Mouse (Mus musculus): ENCODE measurements at regions not wholly inside any gene's neighbourhood (a gene's known extent, or its start where the extent isn't known, plus 50 kb on each side); places are given as distances from the start of the nearest gene placed in this dataset.
A peak's percentile ranks its signal among the peaks of the same experiment; 100 is the strongest.

DNA sequence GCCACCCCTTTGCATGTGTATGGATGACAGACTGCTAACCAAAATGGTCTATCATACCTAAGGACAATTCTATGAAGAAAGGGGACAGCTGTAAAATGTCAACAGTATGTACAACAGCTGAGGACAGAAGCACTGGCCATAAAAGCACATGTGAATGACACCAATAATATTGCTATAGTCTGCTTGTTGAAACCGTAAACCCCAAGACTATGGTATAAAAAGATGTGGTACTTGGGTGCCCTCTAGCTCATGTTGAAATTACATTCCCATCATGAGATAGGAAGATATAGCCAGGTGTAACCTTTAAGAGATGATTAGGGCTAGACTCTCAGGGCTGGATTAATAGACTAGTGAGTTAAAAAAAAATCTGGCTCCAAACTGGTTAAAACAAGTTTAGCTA lies 361.6 kb upstream of the Sptlc3 start:
- DNase-seq (ENCODE audit: low read depth, low spot score), result no peak

DNA sequence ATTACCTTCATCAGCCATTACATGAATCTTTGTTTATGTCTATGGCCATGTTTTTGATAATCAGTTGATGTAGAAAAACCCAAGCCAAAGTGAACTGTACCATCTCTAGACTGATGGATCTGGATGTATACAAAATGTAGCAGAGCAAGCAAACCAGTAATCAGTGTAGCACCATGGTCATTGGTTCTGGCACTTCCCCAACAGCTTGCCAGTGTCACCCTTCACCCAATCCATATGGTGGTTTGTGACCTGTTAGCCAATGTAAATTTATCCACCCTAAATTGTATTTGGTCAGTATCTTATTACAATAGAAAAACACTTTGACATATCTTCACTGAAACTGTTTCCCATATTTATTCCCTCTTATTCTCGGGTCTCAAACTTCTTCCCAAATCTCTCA lies 346.7 kb upstream of the Sptlc3 start:
- no peak for DNase-seq (ENCODE audit: low read depth, low spot score)

DNA sequence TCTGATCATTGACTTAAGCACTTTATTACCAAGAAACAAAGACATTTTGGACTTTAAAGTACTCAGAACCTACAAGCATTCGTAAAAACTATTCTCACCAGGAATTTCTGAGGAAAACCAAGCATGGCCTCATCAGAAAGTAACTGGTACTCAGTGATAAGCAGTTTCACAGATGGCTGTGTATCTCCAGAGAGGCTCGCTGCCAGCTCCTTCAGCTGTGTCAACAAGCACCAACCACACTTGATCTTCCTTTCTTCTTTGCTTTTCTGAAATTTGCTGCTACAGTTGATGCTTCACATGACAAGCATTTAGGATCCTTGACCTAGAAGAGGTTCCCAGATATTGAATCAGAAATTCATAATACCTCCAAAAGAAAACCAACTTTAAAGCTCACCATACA lies 314.1 kb upstream of the Sptlc3 start:
- DNase-seq (ENCODE audit: low read depth, low spot score), result no peak

DNA sequence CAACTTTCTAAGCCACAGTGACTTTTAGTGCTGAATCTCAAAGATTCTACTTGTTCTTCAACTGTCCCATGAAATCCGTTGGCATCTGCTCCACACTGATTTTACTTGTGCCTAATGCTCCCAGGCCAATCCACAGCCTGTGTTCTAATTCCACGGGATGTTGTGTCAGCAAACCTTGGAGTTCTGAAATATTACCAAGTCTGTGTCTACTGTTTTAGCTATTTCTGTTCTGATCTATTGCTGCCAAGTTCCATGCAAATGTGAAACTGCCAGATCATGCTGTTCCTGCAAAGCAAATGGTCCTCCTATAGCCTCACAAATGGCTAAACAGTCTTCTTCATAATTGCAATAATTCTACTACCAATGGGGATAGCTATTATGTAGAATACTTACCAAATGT lies 295.4 kb upstream of the Sptlc3 start:
- DNase-seq (ENCODE audit: low read depth, low spot score), result no peak

DNA sequence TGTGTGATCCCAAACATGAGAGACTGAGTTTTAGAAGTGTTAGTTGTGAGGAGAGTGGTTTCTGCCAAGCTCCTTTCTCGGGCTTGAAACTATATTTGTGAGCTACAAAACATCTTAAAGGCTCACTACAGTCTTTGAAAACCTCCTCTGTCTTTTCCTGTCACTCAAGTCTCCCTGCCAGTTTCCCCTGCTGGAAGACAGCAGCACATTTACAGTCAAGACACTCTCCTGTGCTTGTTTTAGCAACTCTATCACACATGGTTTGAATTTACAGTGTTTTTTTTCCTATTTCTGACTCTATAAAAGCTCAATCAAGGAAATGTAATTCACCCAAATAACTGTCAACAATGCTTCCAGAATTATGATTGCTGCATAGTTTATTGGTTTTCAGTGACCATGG lies 286.1 kb upstream of the Sptlc3 start:
- no peak for DNase-seq (ENCODE audit: low read depth, low spot score)

DNA sequence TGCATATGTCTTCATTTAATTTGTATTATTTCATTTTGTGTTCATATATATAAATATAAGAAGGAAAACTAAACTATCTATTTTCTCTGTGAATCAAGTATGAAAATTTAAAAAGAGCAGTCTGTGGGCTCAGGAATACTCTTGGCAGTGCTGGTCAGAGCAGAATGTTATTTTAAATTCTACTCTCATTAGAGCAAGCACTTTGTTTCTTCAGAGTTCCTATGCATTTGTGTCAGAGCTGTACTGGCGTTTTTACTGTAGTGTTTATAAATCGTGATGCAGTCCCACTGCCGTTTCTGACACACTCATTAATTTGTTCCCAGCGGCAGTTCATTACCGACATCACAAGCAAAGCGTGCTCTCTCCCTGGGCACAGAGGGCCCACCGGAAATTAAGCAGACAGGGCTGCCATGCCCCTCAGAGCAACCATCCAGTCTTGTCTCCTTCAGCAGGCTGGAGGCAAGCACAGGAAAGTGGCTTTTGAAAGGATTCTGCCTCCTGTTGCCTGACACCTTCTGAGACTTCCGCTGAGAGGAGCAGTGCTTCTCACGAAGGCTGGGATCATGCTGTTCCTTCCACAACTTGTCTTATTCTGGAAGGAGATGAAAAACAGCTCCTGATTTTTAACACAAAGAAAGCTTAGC lies 272.8 kb upstream of the Sptlc3 start:
- peak; percentile 2 for DNase-seq (ENCODE audit: low read depth, low spot score)

DNA sequence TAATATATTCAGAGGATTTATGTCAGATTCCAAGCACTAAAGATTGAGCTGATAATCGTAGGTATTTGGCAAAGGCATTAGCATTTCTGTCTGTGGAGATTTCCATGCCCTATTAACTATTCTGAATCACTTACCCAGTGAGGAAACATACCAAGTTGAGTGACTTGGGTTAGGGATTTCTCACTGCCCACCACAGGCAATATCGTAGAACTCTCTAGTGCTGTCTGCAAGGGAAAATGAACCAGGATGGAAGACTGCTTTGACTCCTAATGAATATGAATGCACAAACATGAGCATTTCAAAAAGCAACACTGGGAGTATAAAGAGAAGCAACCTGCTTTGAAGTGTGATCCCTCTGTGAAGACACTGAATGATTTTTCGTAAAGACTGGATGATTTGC lies 263.3 kb upstream of the Sptlc3 start:
- no peak for DNase-seq (ENCODE audit: low read depth, low spot score)

DNA sequence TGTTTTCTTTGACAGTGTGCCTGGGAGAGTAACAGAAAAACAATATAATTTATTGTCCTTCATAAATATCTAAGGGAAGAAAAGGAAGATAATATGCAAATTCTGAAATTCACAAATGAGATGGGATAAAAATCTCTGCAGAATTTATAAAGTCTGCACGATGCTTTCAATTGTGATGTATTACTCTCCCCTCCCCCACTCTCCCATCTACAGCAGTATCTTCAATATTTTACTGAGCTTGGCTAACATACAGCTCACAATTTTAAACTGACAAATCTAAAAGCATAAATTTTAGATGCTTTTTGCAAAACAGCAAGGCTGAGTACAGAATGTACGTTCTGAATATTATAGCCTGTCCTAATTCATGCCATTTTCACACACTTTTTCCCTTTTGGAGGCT lies 243.6 kb upstream of the Sptlc3 start:
- DNase-seq (ENCODE audit: low read depth, low spot score), result no peak

DNA sequence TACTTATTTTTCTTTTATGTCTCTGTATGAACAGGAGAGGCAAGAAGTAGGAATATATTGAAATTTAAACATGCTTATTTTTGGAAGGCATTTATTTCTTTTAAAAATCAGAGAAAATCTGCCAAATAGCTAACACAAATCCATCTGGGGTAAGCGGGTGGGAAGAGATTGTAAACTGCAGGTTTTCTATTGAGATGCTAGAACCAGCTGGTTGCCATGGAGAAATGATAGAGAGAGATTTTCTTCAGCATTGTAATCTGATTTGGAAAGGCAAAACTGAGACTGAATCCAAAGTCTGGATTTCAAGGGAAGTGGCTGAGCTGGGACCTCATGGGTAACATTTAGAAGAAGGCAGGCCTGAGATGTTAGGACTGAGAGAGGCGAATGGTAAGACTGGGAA lies 226.6 kb upstream of the Sptlc3 start:
- no peak for DNase-seq (ENCODE audit: low read depth, low spot score)

DNA sequence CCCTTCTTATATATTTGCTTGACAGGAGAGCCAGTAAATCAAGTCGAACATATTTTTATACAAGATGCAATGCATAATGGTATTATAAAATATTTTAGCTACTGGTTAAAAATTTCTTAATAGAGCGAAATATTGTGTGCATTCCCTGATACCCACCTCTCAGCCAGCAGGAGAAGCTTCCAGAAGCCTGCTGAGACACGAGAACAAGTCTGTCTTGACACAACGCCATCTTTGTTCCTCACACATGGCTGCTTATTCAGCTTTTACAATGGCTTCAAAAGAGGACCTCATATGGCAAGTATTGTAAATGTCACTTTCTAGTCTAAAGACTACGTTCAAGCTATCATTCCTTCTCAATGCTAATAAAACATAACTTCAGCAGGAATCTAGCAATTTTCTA lies 217.1 kb upstream of the Sptlc3 start:
- DNase-seq (ENCODE audit: low read depth, low spot score), result no peak

DNA sequence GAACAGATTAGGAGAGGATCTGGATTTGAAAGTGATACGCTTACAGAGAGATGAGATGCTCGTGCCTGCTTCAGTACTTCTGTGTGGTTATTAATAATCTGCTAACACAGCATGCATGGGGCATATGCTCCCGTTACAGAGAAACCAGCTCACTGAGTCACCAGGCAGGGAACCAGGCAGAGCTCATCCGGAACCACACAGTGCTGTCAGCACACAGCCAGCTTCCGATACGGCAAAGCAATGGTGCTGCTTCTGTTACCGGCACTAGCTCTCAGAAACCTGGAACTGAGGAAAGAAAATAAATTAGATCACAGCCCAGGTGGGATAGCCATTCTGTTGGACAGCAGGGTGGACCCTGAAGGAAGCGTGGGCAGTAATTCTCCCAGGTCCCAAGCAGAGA lies 216.1 kb upstream of the Sptlc3 start:
- no peak for DNase-seq (ENCODE audit: low read depth, low spot score)

DNA sequence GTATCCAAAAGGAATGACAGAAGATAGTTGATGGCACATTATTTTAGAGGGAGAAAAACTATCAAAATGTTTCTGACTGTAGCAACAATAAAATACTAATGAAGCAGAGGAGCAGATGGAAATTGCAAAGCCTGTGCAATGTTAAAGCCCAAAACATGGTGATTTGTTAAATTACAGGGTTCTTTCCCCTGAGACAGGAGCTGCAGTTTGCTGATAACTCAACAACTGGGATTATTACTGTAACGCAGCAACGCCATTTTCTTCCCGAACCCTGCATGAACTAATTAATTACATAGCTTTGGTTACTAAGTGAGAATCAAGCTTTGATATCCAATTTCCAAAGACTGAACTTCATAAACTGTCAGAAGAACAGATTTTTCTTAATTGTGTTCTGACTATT lies 212.7 kb upstream of the Sptlc3 start:
- no peak for DNase-seq (ENCODE audit: low read depth, low spot score)

DNA sequence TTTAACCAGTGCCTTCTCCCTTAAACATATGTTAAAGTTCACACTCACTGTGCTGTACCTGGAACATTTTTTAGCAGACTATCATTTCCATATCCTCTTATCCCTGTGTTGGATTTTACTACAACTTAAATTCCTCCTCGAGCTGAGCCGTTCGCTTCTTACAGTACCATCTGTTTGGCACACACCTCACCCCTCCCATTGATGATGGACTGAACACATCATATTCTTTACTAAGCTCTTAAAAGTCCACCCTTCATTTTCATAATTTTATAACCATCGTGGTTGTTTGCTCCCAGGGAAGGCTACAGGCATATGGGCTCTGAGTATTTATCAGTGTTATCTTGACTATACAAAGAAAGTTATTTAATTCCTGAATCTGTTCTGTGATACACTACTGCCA lies 209.4 kb upstream of the Sptlc3 start:
- no peak for DNase-seq (ENCODE audit: low read depth, low spot score)

DNA sequence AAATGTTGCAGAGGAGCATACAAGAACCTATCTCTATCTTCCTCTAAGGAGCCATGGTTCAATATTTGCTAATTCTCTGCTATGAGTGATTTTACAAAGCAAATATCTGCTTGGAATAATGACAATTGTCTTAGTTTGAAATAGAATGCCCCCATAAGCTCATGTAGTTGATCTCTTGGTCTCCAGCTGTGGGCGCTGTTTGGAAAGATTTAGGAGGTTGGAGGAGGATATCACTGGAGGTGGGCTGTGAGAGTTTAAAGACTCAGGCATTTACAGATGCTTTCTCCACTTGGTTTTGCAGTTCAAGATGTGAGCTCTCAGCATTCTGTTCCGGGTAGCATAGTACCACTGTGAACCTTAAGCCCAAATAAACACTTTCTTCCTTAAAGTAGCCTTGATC lies 207.3 kb upstream of the Sptlc3 start:
- peak; percentile 4 for DNase-seq (ENCODE audit: low read depth, low spot score)

DNA sequence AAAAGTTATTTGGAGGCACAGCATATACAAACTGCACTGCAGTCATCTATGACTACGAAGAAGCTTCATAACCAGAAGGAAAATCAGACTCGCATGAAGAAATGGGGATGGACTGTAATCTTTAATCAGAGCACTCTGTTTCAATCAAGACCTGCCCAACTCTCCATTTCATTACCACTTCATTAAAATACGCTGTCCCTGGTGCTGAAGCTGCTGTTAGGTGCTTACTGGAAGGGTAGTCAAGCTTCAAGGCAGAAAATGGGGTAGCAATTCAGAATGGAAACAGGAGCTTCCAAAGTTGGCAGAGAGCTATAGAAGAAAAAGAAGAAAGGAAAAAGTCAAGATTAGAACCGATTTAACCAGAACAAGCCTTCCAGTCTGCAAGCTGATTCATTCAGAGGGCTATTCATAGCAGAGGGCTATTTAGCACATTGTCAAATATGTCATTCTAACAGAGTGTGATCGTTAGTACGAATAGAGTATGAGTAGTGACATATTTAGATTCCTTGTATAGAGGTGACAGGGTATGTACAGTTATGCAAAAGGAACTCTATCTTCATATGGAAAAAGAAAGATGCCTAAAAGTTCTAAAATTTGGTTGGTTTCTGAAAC lies 195.1 kb upstream of the Sptlc3 start:
- peak; percentile 54 for DNase-seq (ENCODE audit: low read depth, low spot score)

DNA sequence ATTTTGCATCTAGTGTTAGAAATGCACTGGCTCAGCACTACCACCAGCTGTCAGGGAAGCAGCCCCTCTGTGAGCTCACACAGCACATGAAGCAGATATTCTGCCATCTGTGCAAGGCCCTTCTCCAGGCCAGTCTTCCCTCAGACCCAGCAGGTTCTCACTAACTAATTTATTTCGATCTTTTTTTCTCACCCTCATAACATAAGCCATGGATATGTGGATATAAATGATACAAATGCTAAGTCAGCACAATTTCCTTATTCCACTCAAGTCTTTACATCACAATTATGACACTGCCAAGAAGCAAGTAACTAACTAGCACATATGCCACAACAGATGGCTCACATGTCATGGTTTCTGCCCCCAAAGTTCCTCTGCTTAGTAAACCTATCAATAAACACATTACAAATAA lies 182.3 kb upstream of the Sptlc3 start:
- no peak for DNase-seq (ENCODE audit: low read depth, low spot score)

DNA sequence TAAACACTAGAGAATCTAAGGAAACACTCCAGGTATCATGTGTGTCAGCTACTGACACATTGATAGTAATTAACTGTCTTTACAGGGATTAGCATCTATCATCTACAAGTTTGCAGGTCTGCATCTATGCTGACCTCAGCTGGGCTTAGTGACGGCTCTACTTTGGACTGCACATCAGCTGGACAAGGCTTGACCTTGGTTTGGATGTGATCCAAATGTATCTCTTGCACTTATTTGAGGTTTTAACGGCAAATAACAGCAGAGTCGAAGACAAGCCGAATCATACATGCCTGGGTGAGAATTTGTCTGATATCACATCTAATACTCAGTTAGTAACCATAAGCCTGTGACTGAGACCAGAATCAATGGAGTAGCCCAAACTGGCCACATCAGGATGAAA lies 181.7 kb upstream of the Sptlc3 start:
- no peak for DNase-seq (ENCODE audit: low read depth, low spot score)

DNA sequence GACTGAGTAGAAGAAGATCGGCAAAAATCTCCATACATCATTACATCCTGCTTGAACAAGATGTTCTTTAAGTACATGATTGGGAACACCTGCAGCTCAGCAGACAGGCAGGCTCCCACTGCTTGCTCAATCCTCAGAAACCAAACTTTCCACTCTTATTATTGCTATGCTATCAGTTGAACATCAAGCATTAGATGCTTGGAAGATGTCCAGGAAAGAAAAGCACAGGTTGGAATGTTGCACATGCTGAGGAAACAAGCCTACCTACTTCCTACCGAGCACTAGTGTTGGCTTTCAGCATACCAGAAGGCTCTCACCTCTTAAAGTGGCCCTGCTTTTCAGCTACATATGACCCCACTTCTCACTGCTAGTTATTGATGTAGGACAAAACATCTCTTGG lies 171.2 kb upstream of the Sptlc3 start:
- no peak for DNase-seq (ENCODE audit: low read depth, low spot score)

DNA sequence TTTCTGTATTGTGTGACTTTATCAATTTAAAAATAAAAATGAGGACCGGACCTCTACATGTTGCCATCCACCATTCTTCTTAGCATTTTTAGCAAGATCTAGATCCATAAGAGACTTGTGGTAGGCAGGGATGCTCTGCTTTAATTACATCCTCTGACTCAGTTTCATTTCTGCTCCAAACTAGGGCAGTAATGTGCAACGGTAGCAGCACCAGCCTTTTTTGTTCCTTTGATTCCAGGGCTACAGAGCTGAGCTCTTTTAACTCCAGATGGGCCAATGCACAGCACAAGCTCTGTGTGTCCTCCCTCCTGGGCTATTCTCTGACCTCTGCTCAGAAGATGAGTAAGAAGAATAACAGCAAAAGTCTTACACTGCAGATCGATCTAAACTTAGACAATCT lies 168.2 kb upstream of the Sptlc3 start:
- DNase-seq (ENCODE audit: low read depth, low spot score), result no peak

DNA sequence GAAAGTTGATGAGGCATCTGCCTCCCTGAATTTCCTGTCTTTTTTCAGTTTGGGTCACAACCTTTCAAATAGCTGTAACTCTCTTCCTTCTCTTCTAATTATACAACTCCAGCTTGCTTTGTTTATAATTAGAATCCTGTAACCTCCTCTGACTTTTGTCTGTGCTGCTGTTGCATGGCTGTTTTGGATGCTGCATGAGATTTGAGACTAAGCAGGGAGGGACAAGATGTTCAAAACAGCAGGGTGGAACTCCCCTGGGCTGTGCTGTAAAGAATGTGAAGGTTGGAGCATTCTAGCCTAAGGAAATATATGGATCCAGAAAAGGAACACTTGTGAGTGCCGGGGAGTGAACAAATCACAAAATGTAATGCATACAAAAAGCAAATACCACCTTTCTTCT lies 159.0 kb upstream of the Sptlc3 start:
- DNase-seq (ENCODE audit: low read depth, low spot score), result no peak

DNA sequence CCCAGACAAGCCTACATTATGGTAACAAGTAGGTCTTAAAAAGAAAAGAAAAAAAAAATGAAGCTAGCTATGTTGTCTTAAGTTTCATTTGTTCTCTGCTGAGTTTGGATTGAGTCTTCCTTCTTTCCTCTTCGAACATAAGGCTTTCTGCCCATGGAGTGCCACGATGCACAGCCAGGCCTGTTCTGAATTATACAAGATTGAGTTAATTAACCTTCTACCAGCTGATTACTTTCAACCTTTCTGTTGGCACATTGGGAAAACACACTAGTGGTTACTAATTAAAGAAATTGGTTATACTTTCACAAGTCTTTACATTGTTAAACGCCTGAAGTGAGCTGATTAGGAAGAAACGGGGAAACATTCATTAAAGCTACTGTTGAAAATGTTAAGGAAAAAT lies 155.5 kb upstream of the Sptlc3 start:
- no peak for DNase-seq (ENCODE audit: low read depth, low spot score)

DNA sequence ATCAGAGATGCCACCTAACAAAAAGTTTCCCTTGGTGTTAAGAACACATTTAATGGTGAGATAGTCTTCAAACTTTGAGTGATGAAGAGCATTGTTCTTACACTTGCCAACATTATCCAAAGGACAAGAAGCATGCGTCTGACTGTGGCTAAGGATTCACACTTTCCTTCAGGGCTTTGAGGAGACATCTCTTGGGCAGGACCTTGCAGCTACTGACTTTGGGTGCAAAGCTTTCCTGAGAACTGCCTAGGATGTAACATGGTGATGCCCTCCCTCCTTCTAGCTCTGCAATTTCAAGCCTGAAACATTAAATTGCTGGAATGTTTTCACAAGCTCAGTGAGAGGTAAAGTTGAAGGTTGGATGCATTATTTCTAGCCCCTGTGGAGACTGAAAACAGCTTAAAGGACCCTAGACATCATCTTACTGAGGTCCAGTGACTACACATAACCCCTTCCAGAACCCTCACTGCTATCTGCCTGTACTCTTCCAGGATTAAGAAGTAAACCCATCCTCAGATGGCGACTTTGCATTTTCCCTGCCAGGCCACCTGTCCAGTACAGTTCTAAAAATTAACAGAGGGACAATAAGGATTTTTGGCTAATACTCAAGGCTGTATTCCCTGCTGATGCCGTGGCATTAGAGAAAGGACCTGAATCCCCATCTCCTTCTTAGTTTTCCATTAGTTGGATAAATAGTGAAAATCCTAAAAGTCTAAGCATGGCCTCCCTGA lies 137.3 kb upstream of the Sptlc3 start:
- no peak for DNase-seq (ENCODE audit: low read depth, low spot score)

DNA sequence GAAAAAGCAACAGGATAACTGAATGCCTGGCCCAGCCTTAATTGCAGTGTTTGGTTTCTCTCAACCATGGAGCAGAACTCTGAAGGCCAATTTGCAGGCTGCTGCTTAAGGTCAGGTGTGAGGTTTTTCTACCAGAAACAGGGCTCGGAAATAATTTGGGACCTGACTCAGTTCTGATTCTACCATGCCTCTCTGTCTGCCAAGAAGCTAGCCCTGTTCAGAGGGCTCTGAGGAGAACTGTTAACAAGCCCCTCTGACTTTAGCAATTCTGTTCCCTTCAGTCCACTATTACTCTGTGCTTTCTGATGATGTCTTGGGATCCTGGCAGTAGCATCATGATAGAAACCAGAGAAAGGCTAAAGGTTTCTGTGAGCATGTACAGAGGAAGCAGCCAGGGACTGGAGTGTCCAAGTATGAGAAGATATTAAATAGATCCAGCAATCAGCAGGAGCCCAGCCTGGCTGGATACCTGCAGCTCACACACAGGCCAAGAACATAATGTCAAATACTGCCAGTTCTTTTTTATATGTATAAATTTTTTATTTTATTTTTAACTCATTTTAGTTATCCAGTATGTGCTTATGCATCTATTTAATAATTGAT lies 131.4 kb upstream of the Sptlc3 start:
- DNase-seq (ENCODE audit: low read depth, low spot score), result no peak

Data from ES-CJ7 (cell line).